ENCODE assay signal across 8 mouse cellular contexts in the genomic region with DNA sequence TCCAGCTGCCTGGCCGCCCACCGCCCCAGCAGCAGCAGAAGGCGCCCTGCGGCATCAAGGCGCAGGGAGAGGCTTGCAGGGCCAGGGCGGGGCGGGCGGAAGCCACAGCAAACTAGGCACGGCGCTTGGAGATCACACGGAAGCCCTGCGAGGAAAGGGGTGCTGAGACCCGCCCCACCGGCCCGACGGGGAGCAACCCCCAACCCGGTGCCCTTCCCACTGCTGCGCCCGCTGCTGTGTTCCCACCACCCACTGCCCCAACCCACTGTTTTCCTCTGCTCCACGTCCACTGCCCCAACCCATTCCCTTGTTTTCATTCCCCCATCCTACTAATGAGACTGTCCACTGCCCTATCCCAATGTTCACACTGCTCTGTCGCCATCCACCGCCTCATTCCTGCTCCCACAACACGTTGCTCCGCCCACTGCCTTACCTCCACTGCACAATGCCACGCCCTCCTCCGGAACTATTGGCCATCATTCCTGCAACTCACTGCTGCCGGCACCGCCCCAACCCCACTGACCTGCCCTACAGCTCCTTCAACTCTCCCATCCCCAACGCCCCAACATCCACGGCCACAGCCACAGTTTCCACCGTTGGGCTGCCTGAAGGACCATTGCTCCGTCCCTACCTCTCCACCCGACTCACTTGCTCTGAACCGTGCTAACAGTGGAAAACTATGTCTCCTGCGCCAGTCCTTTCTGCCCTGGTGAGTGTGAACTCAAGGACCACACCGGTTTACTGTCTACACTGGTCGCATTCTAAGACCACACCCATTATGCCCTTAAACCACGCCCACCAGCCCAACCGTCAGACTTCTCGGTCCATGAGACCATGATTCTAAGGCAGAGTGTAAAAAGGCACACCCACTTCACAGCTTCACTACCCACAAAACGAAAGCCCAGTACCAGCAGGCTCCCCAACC. TPM values are rescaled to one million over a fixed set of nuclear protein-coding genes. Genes with fewer than 3 reads are reported as not detected.
DNase-seq lines count a peak whose midpoint lies in the region; ATAC-seq and TF ChIP-seq lines count a peak whose summit lies in the region.

No protein-coding gene starts in this region.

- peak overlapping the region; percentile 78 for H3K9ac ChIP-seq in forebrain, postnatal 0 days
- H3K9ac ChIP-seq in lung, embryonic 16.5 days (ENCODE audit: low read length): peak overlapping the region; percentile 71

- peak; percentile 83 for DNase-seq in Muller cell, postnatal 12 days (ENCODE audit: inconsistent ontology term)
- peak; percentile 87 to 88 for DNase-seq in cerebellum, adult 2 months
- peak; percentile 80 for DNase-seq in forebrain, postnatal 0 days
- DNase-seq in hindbrain, embryonic 10.5 days (ENCODE audit: low spot score): peak; percentile 80
- peak; percentile 86 for DNase-seq in layer of hippocampus, adult 9-11 months
- DNase-seq in ovary, postnatal 14 days (ENCODE audit: low spot score): peak; percentile 66
- peak; percentile 16 to 27 for DNase-seq in thymus, postnatal 10 days (ENCODE audit: low spot score in 2 of 2)

- no peaks in the 10 kb centered on the region for H3K27me3 ChIP-seq in cerebellum, adult 2 months (ENCODE audit: control insufficient read depth, insufficient read depth, low read length)
- no peaks in the 10 kb centered on the region for H3K27me3 ChIP-seq in forebrain, postnatal 0 days (ENCODE audit: insufficient read depth, low read length)
- H3K27me3 ChIP-seq in hindbrain, embryonic 10.5 days (ENCODE audit: insufficient read depth, poor library complexity, severe bottlenecking): peaks cover 44% of the 10 kb centered on the region
- H3K27me3 ChIP-seq in lung, embryonic 16.5 days (ENCODE audit: control insufficient read depth, insufficient read depth, low read depth, low read length): no peaks in the 10 kb centered on the region

- peak overlapping the region; percentile 90 for H3K4me2 ChIP-seq in forebrain, postnatal 0 days (ENCODE audit: low read depth)
- H3K4me2 ChIP-seq in lung, embryonic 16.5 days (ENCODE audit: low read depth, low read length): peak overlapping the region; percentile 97

- peaks cover 5% of the 10 kb centered on the region; the same call in 1 of the 2 replicates for H3K4me1 ChIP-seq in cerebellum, adult 2 months (ENCODE audit: control insufficient read depth, insufficient read depth, low read length)
- H3K4me1 ChIP-seq in forebrain, postnatal 0 days (ENCODE audit: insufficient read depth): no peaks in the 10 kb centered on the region; the same call in 1 of the 2 replicates
- peaks cover 18% of the 10 kb centered on the region for H3K4me1 ChIP-seq in hindbrain, embryonic 10.5 days (replicated peaks)
- peaks cover 9% of the 10 kb centered on the region for H3K4me1 ChIP-seq in lung, embryonic 16.5 days (replicated peaks; ENCODE audit: control insufficient read depth, insufficient read depth, low read length)

- WGBS in cerebellum, adult 2 months: 3% methylated on average over 41 of the region's 41 CpGs
- WGBS in forebrain, postnatal 0 days: 4% methylated on average over 38 of the region's 41 CpGs
- WGBS in hindbrain, embryonic 10.5 days: 2% methylated on average over 41 of the region's 41 CpGs
- 2% methylated on average over 41 of the region's 41 CpGs for WGBS in lung, embryonic 16.5 days

- peak; percentile 65; the same call in 1 of the 2 replicates for TF ChIP-seq POLR2A in cerebellum, adult 2 months (IDR thresholded peaks at IDR 0.05; ENCODE audit: borderline replicate concordance, insufficient read depth, low read length)

- peak overlapping the region; percentile 74 for H3K4me3 ChIP-seq in cerebellum, adult 2 months (replicated peaks; ENCODE audit: insufficient read depth, low read depth, low read length)
- H3K4me3 ChIP-seq in forebrain, postnatal 0 days (ENCODE audit: low read depth, low read length): peak overlapping the region; percentile 50
- peak overlapping the region; percentile 63 for H3K4me3 ChIP-seq in hindbrain, embryonic 10.5 days
- H3K4me3 ChIP-seq in lung, embryonic 16.5 days (ENCODE audit: low read length): peak overlapping the region; percentile 57

- peak; percentile 95 for ATAC-seq in forebrain, postnatal 0 days
- peak; percentile 92 for ATAC-seq in lung, embryonic 16.5 days (ENCODE audit: low read depth)

- TF ChIP-seq CTCF in cerebellum, adult 2 months (IDR thresholded peaks at IDR 0.05; ENCODE audit: borderline replicate concordance, insufficient read depth, low read depth, low read length): no peak
- peak; percentile 8; the same call in 1 of the 2 replicates for TF ChIP-seq CTCF in forebrain, postnatal 0 days (IDR thresholded peaks at IDR 0.05; ENCODE audit: low read depth)

- H3K36me3 ChIP-seq in forebrain, postnatal 0 days (ENCODE audit: insufficient read depth): no peaks in the 10 kb centered on the region
- no peaks in the 10 kb centered on the region for H3K36me3 ChIP-seq in hindbrain, embryonic 10.5 days
- no peaks in the 10 kb centered on the region for H3K36me3 ChIP-seq in lung, embryonic 16.5 days (ENCODE audit: control insufficient read depth, insufficient read depth, low read length)

- H3K9me3 ChIP-seq in forebrain, postnatal 0 days (ENCODE audit: low read length): no peaks in the 10 kb centered on the region
- H3K9me3 ChIP-seq in hindbrain, embryonic 10.5 days: no peaks in the 10 kb centered on the region
- H3K9me3 ChIP-seq in lung, embryonic 16.5 days (ENCODE audit: control insufficient read depth, low read length): no peaks in the 10 kb centered on the region

- no peak overlapping the region for H3K27ac ChIP-seq in cerebellum, adult 2 months (ENCODE audit: insufficient read depth, low read length)
- peak overlapping the region; percentile 40; the same call in 1 of the 2 replicates for H3K27ac ChIP-seq in forebrain, postnatal 0 days (ENCODE audit: low read depth, low read length)
- H3K27ac ChIP-seq in hindbrain, embryonic 10.5 days: peak overlapping the region; percentile 79
- H3K27ac ChIP-seq in lung, embryonic 16.5 days (ENCODE audit: low read length): peak overlapping the region; percentile 12; the same call in 1 of the 2 replicates

RNA-seq across cellular contexts. Expression of gene Pim3, which starts 29.0 kb away (rescaled TPM):
- 23.4 and 24.2 TPM in 2 replicates for polyA plus RNA-seq in cerebellum, adult 2 months (2012; rRNA removed)
- 65.5 and 70.6 TPM in 2 replicates for total RNA-seq in forebrain, postnatal 0 days (2014; rRNA removed)
- polyA plus RNA-seq in forebrain, postnatal 0 days (2015; fragmentation: Nextera tagmentation; extraction: Ambion mirVana): 61.9 and 65.2 TPM in 2 replicates
- polyA plus RNA-seq in hindbrain, embryonic 10.5 days (2016; fragmentation: Nextera tagmentation; extraction: Ambion mirVana): 41.3 and 48.3 TPM in 2 replicates
- 64.1 and 68.0 TPM in 2 replicates for polyA plus RNA-seq in lung, embryonic 16.5 days (2015; fragmentation: Nextera tagmentation; extraction: Ambion mirVana)

Comparison
In these comparisons a context has a peak if more than half of its experiments do, and no peak if none do; other contexts are left out.
1. DNase-seq: peak in every context shown above with its lines; median percentile 88 in cerebellum, adult 2 months; 86 in layer of hippocampus, adult 9-11 months; 83 in Muller cell, postnatal 12 days; 80 in forebrain, postnatal 0 days; 80 in hindbrain, embryonic 10.5 days; 66 in ovary, postnatal 14 days; 22 in thymus, postnatal 10 days.